Mouse (Mus musculus) lung, embryonic 16.5 days (tissue): ENCODE data around the gene Sugp1. TPM values are rescaled to one million over a fixed set of nuclear protein-coding genes. Genes with fewer than 3 reads are reported as not detected.

Source experiments
- ATAC-seq: fragments of 200-750 bp; cut with Nextera tagmentation; 2 replicates; pipeline ENCODE4 v1.8.0; 2017; ENCODE audit warnings: low read depth, mild to moderate bottlenecking, moderate library complexity
- H3K27ac ChIP-seq: fragments of 300-500 bp; sonication (generic); 2 replicates; pipeline ENCODE4 v1.5.1; 2014; ENCODE audit warnings: mild to moderate bottlenecking, control low read depth, low read length
- H3K27me3 ChIP-seq: fragments of 300-500 bp; sonication (generic); 2 replicates; pipeline ENCODE4 v1.6.1; 2014; ENCODE audit warnings: low read depth, low read length, mixed read lengths; ENCODE audit not compliant: control insufficient read depth, insufficient read depth
- H3K36me3 ChIP-seq: fragments of 300-500 bp; sonication (generic); 2 replicates; pipeline ENCODE4 v1.6.1; 2014; ENCODE audit warnings: low read length; ENCODE audit not compliant: control insufficient read depth, insufficient read depth
- H3K4me1 ChIP-seq: fragments of 300-500 bp; sonication (generic); replicated peaks from 2 replicates; pipeline ENCODE4 v1.6.1; 2014; ENCODE audit warnings: low read length, mixed read lengths; ENCODE audit not compliant: control insufficient read depth, insufficient read depth
- H3K4me2 ChIP-seq: fragments of 300-500 bp; sonication (generic); 2 replicates; pipeline ENCODE4 v1.6.1; 2014; ENCODE audit warnings: low read depth, low read length, control low read depth
- H3K4me3 ChIP-seq: fragments of 300-500 bp; sonication (generic); 2 replicates; pipeline ENCODE4 v1.5.1; 2014; ENCODE audit warnings: mild to moderate bottlenecking, low read length, control low read depth
- H3K9ac ChIP-seq: fragments of 300-500 bp; sonication (generic); 2 replicates; pipeline ENCODE4 v1.6.1; 2014; ENCODE audit warnings: low read length, control low read depth
- H3K9me3 ChIP-seq: fragments of 300-500 bp; sonication (generic); 2 replicates; pipeline ENCODE4 v1.6.1; 2016; ENCODE audit warnings: low read length; ENCODE audit not compliant: control insufficient read depth
- WGBS: fragments of 180-500 bp; shearing (Covaris S2); extraction: QIAGEN DNeasy Blood & Tissue Kit; methylation state at CpG from one replicate; pipeline ENCODE4 v1.1.7; 2014; 5-methylcytosine and 5-hydroxymethylcytosine counted together
- microRNA-seq: library from miRNA; unstranded; fragments of <30 nt; microRNA quantifications from one replicate; pipeline ENCODE4, GENCODE M21; 2016
- polyA plus RNA-seq: library from polyadenylated mRNA; unstranded; fragments of >200 nt; fragmentation: Nextera tagmentation; extraction: Ambion mirVana; gene quantifications from 2 replicates; pipeline ENCODE4 v1.2.1, GENCODE M21; 2015

The Sugp1 gene
- polyA plus RNA-seq, 1 experiment from 2014 or later, result 43.1 TPM

DNA sequence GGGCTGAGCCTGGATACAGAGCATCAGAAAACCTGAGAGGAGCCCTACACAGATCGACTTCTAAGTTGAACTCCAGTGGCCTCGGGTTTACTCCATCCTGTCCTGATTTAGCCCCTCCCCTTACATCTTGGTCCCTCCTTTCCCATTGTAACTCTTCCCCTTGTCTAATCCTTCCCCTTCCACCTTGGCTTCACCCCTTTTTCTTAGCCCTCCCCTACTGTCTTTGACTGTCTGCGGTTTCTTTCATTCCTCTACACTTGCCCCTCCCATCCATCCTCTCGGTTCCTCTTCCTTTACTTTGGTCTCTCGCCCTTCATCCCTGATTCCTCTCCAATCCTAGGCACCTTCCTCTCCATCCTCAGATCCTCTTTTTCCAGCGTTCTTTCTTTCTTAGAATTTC is 71.9 kb downstream of the Sugp1 start:
- Histone ChIP-seq H3K36me3 (no peaks in the 10 kb centered on the region), H3K27ac (no peak overlapping the region), H3K9me3 (no peaks in the 10 kb centered on the region), H3K4me3 (no peak overlapping the region), H3K27me3 (peaks cover 65% of the 10 kb centered on the region), H3K9ac (no peak overlapping the region), H3K4me2 (no peak overlapping the region), H3K4me1 (no peaks in the 10 kb centered on the region)
- WGBS, result 19% methylated on average over 6 of the region's 6 CpGs
- no peak for ATAC-seq

DNA sequence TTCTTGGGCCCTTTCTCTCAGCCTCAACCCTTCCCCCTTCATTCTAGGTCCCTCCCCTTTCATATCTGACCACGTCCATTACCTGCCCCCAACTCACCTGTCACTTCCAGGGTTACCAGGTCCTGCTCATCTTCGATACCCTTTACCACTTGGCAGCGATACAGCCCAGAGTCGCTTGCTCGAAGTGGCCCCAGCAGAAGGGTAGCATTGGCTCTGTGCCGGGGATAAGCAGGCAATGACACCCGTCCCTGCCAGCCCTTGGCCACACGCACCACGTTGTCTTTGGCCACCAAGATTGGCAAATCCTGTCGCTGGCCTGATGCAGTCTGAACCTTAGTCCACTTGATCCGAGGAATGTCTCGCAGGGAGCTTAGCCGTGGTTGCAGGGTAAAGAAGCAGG is 72.3 kb downstream of the Sugp1 start:
- no peak overlapping the region for H3K27ac ChIP-seq
- no peak for ATAC-seq

DNA sequence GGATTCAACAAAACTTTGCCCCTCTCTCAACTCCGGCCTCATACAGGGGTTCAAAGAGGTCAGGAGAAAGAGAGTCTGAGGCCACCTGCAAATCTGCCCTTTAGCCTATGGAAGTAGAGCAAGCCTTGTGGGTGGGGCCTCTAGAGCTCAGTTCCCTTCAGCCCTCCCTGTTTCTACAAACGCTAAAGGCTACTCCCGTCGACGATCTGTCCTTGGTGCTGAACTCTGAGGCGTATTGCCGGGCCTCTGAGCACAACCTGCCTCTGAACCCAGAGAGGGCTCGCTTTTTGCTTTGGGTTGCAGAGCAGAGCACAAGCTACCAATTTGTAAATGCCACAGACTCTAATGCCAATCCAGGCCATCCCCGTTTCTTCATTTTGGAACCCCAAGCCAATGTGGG is 75.0 kb downstream of the Sugp1 start:
- no peaks in the 10 kb centered on the region; the same call in 1 of the 2 replicates for H3K4me1 ChIP-seq
- H3K4me2 ChIP-seq, result no peak overlapping the region
- H3K36me3 ChIP-seq, result no peaks in the 10 kb centered on the region
- ATAC-seq, result no peak
- H3K9ac ChIP-seq, result no peak overlapping the region
- peaks cover 47% of the 10 kb centered on the region for H3K27me3 ChIP-seq
- H3K9me3 ChIP-seq, result no peaks in the 10 kb centered on the region
- no peak overlapping the region for H3K4me3 ChIP-seq
- 8% methylated on average over 9 of the region's 9 CpGs for WGBS
- no peak overlapping the region for H3K27ac ChIP-seq

More for the DNA sequence above, 72.3 kb downstream of the Sugp1 start:
- 60% methylated on average over 13 of the region's 13 CpGs for WGBS
- no peak overlapping the region for H3K9ac ChIP-seq
- no peaks in the 10 kb centered on the region for H3K9me3 ChIP-seq
- no peaks in the 10 kb centered on the region for H3K4me1 ChIP-seq
- no peak overlapping the region for H3K4me3 ChIP-seq
- no peaks in the 10 kb centered on the region for H3K36me3 ChIP-seq
- H3K4me2 ChIP-seq, result no peak overlapping the region
- H3K27me3 ChIP-seq, result peaks cover 65% of the 10 kb centered on the region

- Histone ChIP-seq H3K9me3 (no peaks in the 10 kb centered on the region), H3K4me3 (no peak overlapping the region), H3K4me2 (no peak overlapping the region), H3K27me3 (peaks cover 33% of the 10 kb centered on the region), H3K27ac (no peak overlapping the region), H3K9ac (no peak overlapping the region), H3K4me1 (no peaks in the 10 kb centered on the region; the same call in 1 of the 2 replicates), H3K36me3 (no peaks in the 10 kb centered on the region)
- 12% methylated on average over 17 of the region's 17 CpGs for WGBS
- ATAC-seq, result no peak
Observed at GRCm38 (mm10) chr8:70118726-70119700, 76.4 kb downstream of the Sugp1 start.

- no peaks in the 10 kb centered on the region for H3K9me3 ChIP-seq
- no peaks in the 10 kb centered on the region for H3K36me3 ChIP-seq
- H3K9ac ChIP-seq, result no peak within 1 kb of the TSS
- peak; percentile 44; the same call in 1 of the 2 replicates for ATAC-seq
- 2% methylated on average over 19 of the region's 19 CpGs for WGBS
- H3K4me1 ChIP-seq, result no peaks in the 10 kb centered on the region; the same call in 1 of the 2 replicates
- no peak within 1 kb of the TSS for H3K4me2 ChIP-seq
- peaks cover 27% of the 10 kb centered on the region for H3K27me3 ChIP-seq
- H3K4me3 ChIP-seq, result no peak within 1 kb of the TSS
- no peak within 1 kb of the TSS for H3K27ac ChIP-seq
Observed at GRCm38 (mm10) chr8:70120667-70121066, 78.1 kb downstream of the Sugp1 start, which contains the start of gene Ncan. Gene Ncan (minus strand): TSS chr8:70120873.

Small RNA genes within 50 kb of the gene (microRNA-seq; reads per million reads assigned to microRNA genes)
- gene Mir7066, result not detected

Other genes starting within 250 kb of the Sugp1 start
- gene Gmip, start 234.1 kb upstream of the Sugp1 start, polyA plus RNA-seq, result 7.1 and 7.9 TPM in 2 replicates
- 0.45 and 0.48 TPM in 2 replicates for gene Lpar2, start 220.4 kb upstream of the Sugp1 start, polyA plus RNA-seq
- 13.4 and 17.1 TPM in 2 replicates for gene Pbx4, start 210.3 kb upstream of the Sugp1 start, polyA plus RNA-seq
- gene Cilp2, start 155.1 kb upstream of the Sugp1 start, polyA plus RNA-seq, result 0.26 and 0.30 TPM in 2 replicates
- 2.0 and 2.7 TPM in 2 replicates for gene Tssk6, start 140.6 kb upstream of the Sugp1 start, polyA plus RNA-seq
- gene Ndufa13, start 140.3 kb upstream of the Sugp1 start, polyA plus RNA-seq, result 176 and 179 TPM in 2 replicates
- gene Yjefn3, start 140.1 kb upstream of the Sugp1 start, polyA plus RNA-seq, result 4.0 and 4.1 TPM in 2 replicates
- gene Gatad2a, start 46.4 kb upstream of the Sugp1 start, polyA plus RNA-seq, result 41.6 and 42.1 TPM in 2 replicates
- 54.0 and 55.1 TPM in 2 replicates for gene Mau2, start 79 bp upstream of the Sugp1 start, polyA plus RNA-seq
- 0.94 and 1.2 TPM in 2 replicates for gene Tm6sf2, start 30.1 kb downstream of the Sugp1 start, polyA plus RNA-seq
- gene Hapln4, start 40.6 kb downstream of the Sugp1 start, polyA plus RNA-seq, result 0.06 TPM in 1 of 2 replicates, not detected in the other
- gene Ncan, start 78.1 kb downstream of the Sugp1 start, polyA plus RNA-seq, result 0.21 and 0.59 TPM in 2 replicates
- gene Nr2c2ap, start 88.5 kb downstream of the Sugp1 start, polyA plus RNA-seq, result 29.6 and 31.1 TPM in 2 replicates
- gene Rfxank, start 96.3 kb downstream of the Sugp1 start, polyA plus RNA-seq, result 21.1 and 21.2 TPM in 2 replicates
- 53.0 and 56.6 TPM in 2 replicates for gene Borcs8, start 96.7 kb downstream of the Sugp1 start, polyA plus RNA-seq
- 0.29 and 0.38 TPM in 2 replicates for gene Mef2b, start 96.9 kb downstream of the Sugp1 start, polyA plus RNA-seq
- gene Tmem161a, start 129.5 kb downstream of the Sugp1 start, polyA plus RNA-seq, result 68.8 and 69.9 TPM in 2 replicates
- 5.1 and 5.2 TPM in 2 replicates for gene Slc25a42, start 169.5 kb downstream of the Sugp1 start, polyA plus RNA-seq
- gene Sugp2, start 191.4 kb downstream of the Sugp1 start, polyA plus RNA-seq, result 29.9 and 30.9 TPM in 2 replicates
- gene Armc6, start 191.7 kb downstream of the Sugp1 start, polyA plus RNA-seq, result 22.4 and 24.5 TPM in 2 replicates
- gene Homer3, start 240.0 kb downstream of the Sugp1 start, polyA plus RNA-seq, result 60.0 and 66.8 TPM in 2 replicates